Mouse (Mus musculus) urinary bladder, postnatal 25 days (tissue): ENCODE results near the gene Sec16a.

ENCODE experiments used
- DNase-seq: peaks from one replicate; pipeline ENCODE4 v3.0.0; 2022; ENCODE audit warnings: low spot score

Sec16a gene

GRCm38 (mm10) chr2:26444946-26445665, at the start of gene Sec16a:
Gene Sec16a, minus strand, starts transcription at chr2:26445216.
- DNase-seq, result peak; percentile 98

GRCm38 (mm10) chr2:26494396-26494795, 49.4 kb upstream of the Sec16a start:
- DNase-seq, result no peak

- DNase-seq, result no peak
These were observed 48.2 kb upstream of the Sec16a start for GRCm38 (mm10) chr2:26493021-26493781.

GRCm38 (mm10) chr2:26490760-26491301, 45.8 kb upstream of the Sec16a start:
- no peak for DNase-seq

GRCm38 (mm10) chr2:26488535-26489135, 43.6 kb upstream of the Sec16a start:
- no peak for DNase-seq

GRCm38 (mm10) chr2:26487322-26488021, 42.5 kb upstream of the Sec16a start:
- DNase-seq, result no peak

GRCm38 (mm10) chr2:26486835-26487321, 41.9 kb upstream of the Sec16a start:
- DNase-seq, result no peak

GRCm38 (mm10) chr2:26486264-26486810, 41.3 kb upstream of the Sec16a start:
- no peak for DNase-seq

- no peak for DNase-seq
These were observed 40.7 kb upstream of the Sec16a start for GRCm38 (mm10) chr2:26485710-26486109.

- DNase-seq, result no peak
These were observed 40.3 kb upstream of the Sec16a start for GRCm38 (mm10) chr2:26485278-26485677.

GRCm38 (mm10) chr2:26484169-26484568, 39.2 kb upstream of the Sec16a start:
- DNase-seq, result no peak

- no peak for DNase-seq
These were observed 38.3 kb upstream of the Sec16a start for GRCm38 (mm10) chr2:26483230-26483869.

GRCm38 (mm10) chr2:26482824-26483223, 37.8 kb upstream of the Sec16a start:
- no peak for DNase-seq

- DNase-seq, result no peak
These were observed 36.9 kb upstream of the Sec16a start for GRCm38 (mm10) chr2:26481724-26482495.

GRCm38 (mm10) chr2:26480911-26481310, 35.9 kb upstream of the Sec16a start:
- no peak for DNase-seq

GRCm38 (mm10) chr2:26478685-26479205, 33.7 kb upstream of the Sec16a start:
- DNase-seq, result no peak

GRCm38 (mm10) chr2:26477911-26478310, 32.9 kb upstream of the Sec16a start:
- no peak for DNase-seq

GRCm38 (mm10) chr2:26475505-26476430, 30.8 kb upstream of the Sec16a start:
- no peak for DNase-seq
